Mouse (Mus musculus) cortical plate, adult 2 months (tissue): ENCODE measurements at regions not wholly inside any gene's neighbourhood (a gene's known extent, or its start where the extent isn't known, plus 50 kb on each side); places are given as distances from the start of the nearest gene placed in this dataset.

Experiments
- CTCF ChIP-seq: fragments of 200-500 bp; IDR thresholded peaks from 2 replicates; pipeline ENCODE4 v1.5.1; 2011; ENCODE audit warnings: mild to moderate bottlenecking, control low read depth, low read length; ENCODE audit not compliant: insufficient read depth; ENCODE audit errors: extremely low read depth
- POLR2A ChIP-seq: fragments of 200-500 bp; IDR thresholded peaks from 2 replicates; pipeline ENCODE4 v1.6.1; 2011; ENCODE audit warnings: mild to moderate bottlenecking, low read length, control low read depth; ENCODE audit not compliant: insufficient read depth; ENCODE audit errors: extremely low read depth

DNA sequence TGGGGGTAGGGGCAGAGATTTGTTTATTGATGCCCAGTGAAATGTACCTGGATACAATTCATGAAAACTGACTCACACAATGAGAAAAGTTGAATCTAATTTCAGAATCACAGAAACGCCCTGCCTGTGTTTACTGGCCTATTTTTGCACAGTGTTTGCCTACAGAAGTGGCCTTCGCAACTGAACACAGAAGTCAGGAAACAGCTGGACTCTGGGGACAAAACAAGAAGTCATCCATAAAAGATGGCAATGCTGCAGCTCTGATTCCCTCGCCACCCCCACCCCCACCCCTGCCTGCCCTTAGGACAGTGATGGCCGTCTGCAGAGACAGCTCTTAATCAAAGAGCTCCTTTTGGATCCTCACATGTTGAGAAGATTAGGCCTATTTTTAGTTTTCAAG lies 150.0 kb upstream of the Galnt5 start:
- TF ChIP-seq CTCF, result no peak
- no peak for TF ChIP-seq POLR2A
